Mouse (Mus musculus): ENCODE results near the gene Rgs13. TPM values are rescaled to one million over a fixed set of nuclear protein-coding genes. Genes with fewer than 3 reads are reported as not detected.

The Rgs13 gene
- 1 to 10 TPM in 1 of 2 experiments, under 1 TPM in 1; 0.91 to 1.0 TPM for total RNA-seq (2021)
- long read RNA-seq, partial matches to known transcripts, result 0 of 1 reads
- long read RNA-seq, other reads (novel, unspliced or antisense), result 1 of 1 reads

DNA sequence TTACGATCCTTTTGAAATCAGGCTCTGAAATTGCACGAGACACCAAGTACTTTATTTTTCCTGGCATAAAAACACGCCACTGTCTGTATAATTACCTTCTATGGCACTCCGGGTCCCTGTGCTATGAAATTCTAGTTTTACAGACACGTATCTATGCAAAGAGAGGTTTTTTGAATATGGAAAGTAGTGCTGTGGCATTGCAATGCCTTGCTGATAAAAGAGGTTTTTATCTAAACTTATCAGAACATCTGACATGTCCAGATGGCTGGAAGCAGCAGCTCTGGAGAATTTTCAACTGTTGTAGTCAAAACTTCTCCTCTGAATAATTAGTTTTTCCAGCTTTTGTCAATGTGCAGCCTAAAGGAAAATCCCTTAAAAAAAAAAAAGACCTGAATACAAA, at the start of gene Rgs13:
Gene Rgs13 (minus strand): TSS at position 207 of the 400 bp plus-strand sequence.
- DNase-seq (ENCODE audit: low spot score in 2 of 2), result peak in 1 of 2 experiments; percentile 79

DNA sequence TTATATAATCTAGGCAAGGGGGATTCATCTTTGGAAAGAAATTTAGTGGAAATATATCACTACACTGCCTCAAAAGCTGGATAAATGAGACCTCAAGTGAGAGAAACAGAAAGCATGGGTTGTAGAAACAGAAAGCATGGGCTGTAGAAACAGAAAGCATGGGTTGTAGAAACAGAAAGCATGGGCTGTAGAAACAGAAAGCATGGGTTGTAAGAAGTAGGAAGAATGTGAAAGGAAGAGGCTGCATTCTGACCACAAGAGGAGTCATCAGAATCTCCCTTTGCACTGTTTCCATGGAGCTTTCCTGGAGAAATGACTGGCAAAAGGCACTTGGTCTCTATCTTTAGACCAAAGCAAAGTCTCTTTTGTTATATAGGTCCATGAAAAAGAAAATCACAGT, 38.1 kb upstream of the Rgs13 start:
- no peak for DNase-seq (ENCODE audit: low spot score in 2 of 2)

- no peak for DNase-seq (ENCODE audit: low spot score in 2 of 2)
These were observed 33.7 kb upstream of the Rgs13 start for GRCm38 (mm10) chr1:144210912-144211311.

- DNase-seq (ENCODE audit: low spot score in 2 of 2), result no peak
These were observed 29.3 kb upstream of the Rgs13 start for GRCm38 (mm10) chr1:144206281-144207061.

- DNase-seq (ENCODE audit: low spot score in 2 of 2), result no peak
These were observed 27.6 kb upstream of the Rgs13 start for GRCm38 (mm10) chr1:144204766-144205165.

DNA sequence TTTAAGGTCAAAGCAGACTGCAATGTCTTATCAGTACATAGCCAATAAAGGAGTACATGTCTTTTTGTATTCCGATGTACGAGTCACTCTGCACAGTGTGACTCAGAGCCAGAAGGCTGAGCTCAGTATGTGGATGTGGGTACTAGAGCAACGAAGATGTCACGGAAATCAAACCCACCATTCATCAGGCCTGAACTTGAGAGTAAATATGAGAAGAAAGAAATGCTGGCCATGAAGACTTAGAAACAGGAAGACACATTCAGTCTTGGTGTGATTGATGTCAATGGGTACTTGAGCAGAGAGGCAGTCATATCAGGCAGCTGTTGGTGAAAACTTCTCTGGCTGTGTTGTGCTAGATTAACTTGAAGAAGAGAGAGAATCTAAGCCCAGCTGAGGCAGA, 25.8 kb upstream of the Rgs13 start:
- no peak for DNase-seq (ENCODE audit: low spot score in 2 of 2)

DNA sequence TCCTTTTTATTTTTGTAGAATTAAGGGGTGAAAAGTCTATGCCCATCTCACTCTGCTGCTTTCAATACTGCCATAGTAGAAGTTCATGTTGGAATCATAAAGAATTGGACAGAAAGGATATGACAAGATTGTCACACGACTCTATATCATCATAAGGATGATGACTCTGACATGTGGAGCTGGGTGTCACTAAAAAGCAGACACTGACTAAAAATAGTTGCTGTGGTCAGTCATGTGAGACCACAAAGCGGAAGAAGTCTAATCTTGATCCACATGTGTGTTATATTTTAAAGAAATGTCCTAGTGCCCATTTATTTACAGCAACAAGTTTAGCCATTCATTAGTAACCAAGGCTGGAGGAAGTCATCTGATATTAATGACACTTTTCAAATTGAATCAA, 23.3 kb upstream of the Rgs13 start:
- DNase-seq (ENCODE audit: low spot score in 2 of 2), result no peak

DNA sequence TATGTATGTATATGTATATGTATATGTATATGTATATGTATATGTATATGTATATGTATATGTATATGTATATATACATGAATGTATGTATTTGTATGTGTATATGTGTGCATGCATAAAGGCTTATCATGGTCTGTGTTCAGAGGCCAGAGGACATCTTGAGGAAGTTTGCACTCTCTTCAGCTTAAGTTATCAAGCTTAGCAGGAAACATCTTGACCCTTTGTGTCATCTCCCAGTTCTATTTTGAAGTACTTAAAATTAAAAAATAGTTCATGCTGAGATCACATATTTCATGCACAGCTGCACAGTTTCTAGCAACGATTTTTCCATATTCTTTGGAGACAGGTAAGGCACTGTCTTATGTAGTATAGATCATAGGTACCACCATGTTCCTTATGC, 22.4 kb upstream of the Rgs13 start:
- DNase-seq (ENCODE audit: low spot score in 2 of 2), result no peak

- DNase-seq (ENCODE audit: low spot score in 2 of 2), result peak in 1 of 2 experiments; percentile 70
These were observed 20.5 kb upstream of the Rgs13 start for GRCm38 (mm10) chr1:144197684-144198083.

GRCm38 (mm10) chr1:144186655-144187396, 9.7 kb upstream of the Rgs13 start:
- DNase-seq (ENCODE audit: low spot score in 2 of 2), result no peak

DNA sequence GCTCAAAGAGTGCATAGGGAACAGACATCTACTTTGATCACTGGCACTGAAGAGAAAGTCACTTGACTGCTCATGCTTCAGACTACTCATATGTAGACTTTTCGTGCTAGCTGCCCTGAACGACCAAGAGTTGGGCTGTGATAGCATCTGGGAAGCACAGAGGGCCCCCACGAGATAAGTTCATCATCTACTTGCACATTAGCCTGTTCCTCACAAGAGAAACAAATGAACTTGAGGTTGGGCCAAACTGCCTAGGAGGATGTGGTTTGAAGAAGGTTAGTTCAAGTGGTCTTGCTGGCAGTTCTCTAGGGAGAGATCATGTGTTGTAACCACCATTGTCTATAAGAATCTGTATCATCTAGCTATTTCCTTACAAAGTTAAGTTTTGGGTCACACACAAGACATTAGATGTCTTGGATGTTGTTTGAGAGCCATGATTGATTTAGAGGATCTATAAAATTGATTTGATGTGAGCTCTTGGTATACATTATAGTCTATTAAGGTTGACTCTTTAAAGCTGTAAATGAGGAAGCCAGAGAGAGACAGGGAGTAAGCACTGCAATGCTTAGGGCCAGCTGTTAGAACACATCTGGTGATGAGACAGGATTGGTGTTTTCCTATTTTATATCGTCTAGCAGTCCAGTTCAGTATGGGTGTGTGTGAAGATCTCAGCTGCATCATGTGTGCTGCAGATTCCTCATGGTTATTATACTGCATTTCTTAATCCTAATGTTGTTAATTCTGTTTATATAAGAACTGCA, 8.0 kb upstream of the Rgs13 start:
- no peak for DNase-seq (ENCODE audit: low spot score in 2 of 2)

GRCm38 (mm10) chr1:144183622-144184021, 6.5 kb upstream of the Rgs13 start:
- no peak for DNase-seq (ENCODE audit: low spot score in 2 of 2)

DNA sequence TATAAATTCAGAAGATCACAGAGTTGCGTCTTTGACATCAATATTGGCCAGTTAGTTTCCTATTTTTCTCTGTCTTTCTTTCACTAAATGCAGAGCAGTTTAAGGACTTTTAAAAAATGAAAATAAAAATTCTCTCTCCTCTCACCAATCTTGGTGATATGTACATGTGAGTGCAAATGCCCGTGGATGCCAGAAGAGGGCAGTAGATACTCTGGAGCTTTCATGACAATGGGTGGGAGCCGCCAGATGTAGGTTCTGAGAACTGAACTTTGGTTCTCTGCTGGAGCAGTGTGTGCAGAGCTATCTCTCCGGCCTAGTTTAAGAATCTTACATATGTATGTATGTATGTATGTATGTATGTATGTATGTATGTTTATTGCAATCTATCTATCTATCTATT, 2.4 kb upstream of the Rgs13 start:
- DNase-seq (ENCODE audit: low spot score in 2 of 2), result no peak

- no peak for DNase-seq (ENCODE audit: low spot score in 2 of 2)
These were observed 1.2 kb upstream of the Rgs13 start for GRCm38 (mm10) chr1:144178281-144178957.

DNA sequence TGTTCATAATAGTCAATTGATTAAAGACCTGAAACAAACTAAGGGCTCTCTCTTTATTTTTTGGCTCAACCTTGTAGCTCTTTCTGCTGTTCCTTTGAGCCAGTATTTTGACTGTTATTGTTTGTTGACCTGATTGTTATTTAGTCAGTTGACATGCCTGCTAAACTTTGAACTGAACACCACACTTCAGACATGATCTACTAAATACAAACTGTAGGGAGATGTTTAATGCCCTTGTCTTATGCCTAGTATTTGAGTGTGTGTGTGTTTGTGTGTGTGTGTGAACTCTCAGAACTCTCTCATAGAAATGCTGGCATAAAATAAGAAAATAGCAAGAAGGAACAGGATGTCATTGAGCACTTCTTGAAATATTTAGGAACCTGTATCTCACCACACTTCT, 448 bp upstream of the Rgs13 start:
- DNase-seq (ENCODE audit: low spot score in 2 of 2), result no peak

DNA sequence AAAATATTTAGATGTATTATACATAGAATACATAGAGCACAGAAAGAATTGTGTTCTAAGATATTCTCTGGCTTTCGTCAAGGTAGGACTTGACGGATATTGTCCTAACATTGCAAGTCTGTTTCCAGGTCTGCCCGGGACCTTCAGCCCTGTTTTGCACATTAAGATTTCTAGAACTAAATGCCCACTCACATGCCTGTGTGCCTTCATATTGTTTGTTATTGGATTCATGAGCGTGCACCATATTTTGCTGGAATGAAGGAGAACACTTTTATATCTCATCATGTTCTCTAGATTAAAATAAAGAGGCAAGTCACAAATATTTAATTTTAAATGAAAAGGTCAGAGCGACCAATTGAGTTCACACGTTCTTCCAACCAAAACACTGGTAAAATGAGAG, 2.4 kb downstream of the Rgs13 start:
- DNase-seq (ENCODE audit: low spot score in 2 of 2), result no peak

- no peak for DNase-seq (ENCODE audit: low spot score in 2 of 2)
These were observed 3.6 kb downstream of the Rgs13 start for GRCm38 (mm10) chr1:144173568-144174036.

DNA sequence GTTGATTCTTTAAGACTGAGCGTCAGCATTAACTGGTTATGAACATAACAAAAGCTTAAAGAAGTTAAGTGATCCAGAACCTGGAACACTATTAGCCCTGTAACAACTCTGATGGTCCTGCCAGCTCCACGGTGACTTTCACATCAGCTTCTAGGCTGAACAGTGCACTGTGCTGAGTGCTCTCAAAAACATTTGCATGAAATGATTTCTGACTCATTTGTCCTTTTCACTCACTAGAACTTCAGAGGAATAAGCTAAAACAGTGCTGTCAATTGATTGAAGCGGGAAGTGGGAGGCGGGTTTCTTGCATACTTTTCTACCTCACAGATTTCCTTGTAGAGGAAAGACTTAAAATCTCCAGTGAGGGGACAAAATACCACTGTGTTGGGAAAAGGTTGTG, 8.3 kb downstream of the Rgs13 start:
- peak in 1 of 2 experiments; percentile 38 for DNase-seq (ENCODE audit: low spot score in 2 of 2)

- DNase-seq (ENCODE audit: low spot score in 2 of 2), result peak in 1 of 2 experiments; percentile 69
These were observed 9.4 kb downstream of the Rgs13 start for GRCm38 (mm10) chr1:144167761-144168160.

- DNase-seq (ENCODE audit: low spot score in 2 of 2), result no peak
These were observed 10.3 kb downstream of the Rgs13 start for GRCm38 (mm10) chr1:144166897-144167296.

DNA sequence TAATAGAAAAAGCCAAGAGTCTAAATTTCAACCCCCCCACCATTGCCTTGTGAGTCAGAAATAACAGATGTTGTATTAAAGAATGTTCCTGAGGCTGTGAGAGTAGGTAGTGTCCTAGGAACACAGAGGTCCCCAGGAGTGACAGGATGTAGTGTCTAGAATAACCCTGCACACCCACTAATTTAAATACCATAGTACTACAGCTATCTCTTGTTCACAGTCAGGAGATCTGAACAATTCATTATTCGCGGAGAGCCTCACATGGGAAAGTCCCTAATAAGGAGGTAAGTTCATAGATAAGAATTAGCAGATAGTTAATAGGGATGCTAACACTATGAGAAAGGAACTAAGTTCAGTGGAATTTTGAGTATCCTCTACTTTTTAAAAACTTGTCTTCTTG, 10.9 kb downstream of the Rgs13 start:
- no peak for DNase-seq (ENCODE audit: low spot score in 2 of 2)

All from layer of hippocampus, adult 18-20 months (tissue).